ENCODE assay signal across 14 mouse cellular contexts in genomic region chr7:109326813-109327212, GRCm38 (mm10).
DNase-seq lines count a peak whose midpoint lies in the region; ATAC-seq and TF ChIP-seq lines count a peak whose summit lies in the region.
"Had no signal": no experiment of that assay in that cellular context is flagged by ENCODE, and none has a peak within 500 bp of the region (broad histone marks: within the 10 kb centered on the region; RNA-seq: fewer than 3 reads in every experiment).

No protein-coding gene starts in this region.

- no peak for TF ChIP-seq CTCF in hindbrain, postnatal 0 days (IDR thresholded peaks at IDR 0.05; ENCODE audit: low read depth)
- TF ChIP-seq CTCF in left cerebral cortex, adult 2 months (IDR thresholded peaks at IDR 0.05), result no peak

- DNase-seq in hindbrain, embryonic 11.5 days (ENCODE audit: low spot score), result no peak
- peak; percentile 92 for DNase-seq in brain, adult 2 months (ENCODE audit: low read depth, low spot score)
- peak; percentile 85 for DNase-seq in cerebellum, adult 9-10 months
- DNase-seq in hindbrain, postnatal 0 days (ENCODE audit: low spot score), result peak; percentile 46
- DNase-seq in ovary, postnatal 10 days (ENCODE audit: low spot score), result no peak
- DNase-seq in heart, postnatal 10 days, result no peak
- no peak for DNase-seq in left cerebral cortex, adult 2 months (ENCODE audit: extremely low spot score in 1 of 2, low spot score in 2 of 2)
- DNase-seq: adrenal gland, postnatal 36 days; right cerebral cortex, postnatal 4 days; thymus, adult 18-20 months had no signal

- H3K4me3 ChIP-seq in hindbrain, embryonic 12.5 days, result no peak overlapping the region
- no peak overlapping the region for H3K4me3 ChIP-seq in hindbrain, embryonic 11.5 days (ENCODE audit: low read depth, low read length)
- no peak overlapping the region for H3K4me3 ChIP-seq in hindbrain, postnatal 0 days (ENCODE audit: low read length)
- H3K4me3 ChIP-seq in left cerebral cortex, adult 2 months, result no peak overlapping the region
- H3K4me3 ChIP-seq: embryonic facial prominence, embryonic 13.5 days; heart, embryonic 15.5 days; lung, embryonic 15.5 days had no signal

- H3K9ac ChIP-seq in hindbrain, embryonic 12.5 days, result no peak overlapping the region
- H3K9ac ChIP-seq in hindbrain, embryonic 11.5 days (ENCODE audit: low read depth, low read length), result no peak overlapping the region
- no peak overlapping the region for H3K9ac ChIP-seq in hindbrain, postnatal 0 days (replicated peaks; ENCODE audit: low read length)
- H3K9ac ChIP-seq: embryonic facial prominence, embryonic 13.5 days; heart, embryonic 15.5 days; lung, embryonic 15.5 days had no signal

- no peaks in the 10 kb centered on the region for H3K27me3 ChIP-seq in hindbrain, embryonic 12.5 days
- H3K27me3 ChIP-seq in hindbrain, embryonic 11.5 days (ENCODE audit: control insufficient read depth, insufficient read depth, low read length), result no peaks in the 10 kb centered on the region
- H3K27me3 ChIP-seq in hindbrain, postnatal 0 days (ENCODE audit: insufficient read depth, low read length), result no peaks in the 10 kb centered on the region
- H3K27me3 ChIP-seq: embryonic facial prominence, embryonic 13.5 days; heart, embryonic 15.5 days; lung, embryonic 15.5 days had no signal

- no peaks in the 10 kb centered on the region for H3K4me1 ChIP-seq in hindbrain, embryonic 12.5 days
- H3K4me1 ChIP-seq in hindbrain, embryonic 11.5 days (replicated peaks; ENCODE audit: control insufficient read depth, insufficient read depth, low read length), result no peaks in the 10 kb centered on the region
- H3K4me1 ChIP-seq in hindbrain, postnatal 0 days (ENCODE audit: insufficient read depth, low read length), result no peaks in the 10 kb centered on the region
- H3K4me1 ChIP-seq: embryonic facial prominence, embryonic 13.5 days; heart, embryonic 15.5 days; lung, embryonic 15.5 days had no signal

- 0 out of 2 replicates have a peak, but pooled peaks have one; percentile 42 for ATAC-seq in hindbrain, embryonic 12.5 days (ENCODE audit: low FRiP score)
- no peak for ATAC-seq in hindbrain, embryonic 11.5 days (ENCODE audit: low FRiP score)
- no peak for ATAC-seq in hindbrain, postnatal 0 days

- no peaks in the 10 kb centered on the region for H3K9me3 ChIP-seq in hindbrain, embryonic 12.5 days (replicated peaks)
- H3K9me3 ChIP-seq in hindbrain, embryonic 11.5 days (ENCODE audit: control insufficient read depth, low read length), result no peaks in the 10 kb centered on the region
- no peaks in the 10 kb centered on the region for H3K9me3 ChIP-seq in hindbrain, postnatal 0 days (ENCODE audit: low read length)
- H3K9me3 ChIP-seq: embryonic facial prominence, embryonic 13.5 days; heart, embryonic 15.5 days; lung, embryonic 15.5 days had no signal

- 75% methylated on average over 4 of the region's 4 CpGs for WGBS in hindbrain, embryonic 12.5 days
- WGBS in hindbrain, embryonic 11.5 days, result 73% methylated on average over 4 of the region's 4 CpGs
- WGBS in hindbrain, postnatal 0 days, result 37% methylated on average over 4 of the region's 4 CpGs

- no peak overlapping the region for H3K4me2 ChIP-seq in hindbrain, embryonic 12.5 days (replicated peaks)
- no peak overlapping the region for H3K4me2 ChIP-seq in hindbrain, embryonic 11.5 days (replicated peaks; ENCODE audit: low read depth, low read length)
- no peak overlapping the region for H3K4me2 ChIP-seq in hindbrain, postnatal 0 days (ENCODE audit: low read depth, low read length)
- H3K4me2 ChIP-seq: embryonic facial prominence, embryonic 13.5 days; heart, embryonic 15.5 days; lung, embryonic 15.5 days had no signal

- H3K36me3 ChIP-seq in hindbrain, embryonic 12.5 days, result no peaks in the 10 kb centered on the region
- H3K36me3 ChIP-seq in hindbrain, embryonic 11.5 days (ENCODE audit: control insufficient read depth, insufficient read depth, low read length), result no peaks in the 10 kb centered on the region
- no peaks in the 10 kb centered on the region for H3K36me3 ChIP-seq in hindbrain, postnatal 0 days (ENCODE audit: insufficient read depth, low read length)
- H3K36me3 ChIP-seq: embryonic facial prominence, embryonic 13.5 days; heart, embryonic 15.5 days; lung, embryonic 15.5 days had no signal

- H3K27ac ChIP-seq in hindbrain, embryonic 12.5 days, result no peak overlapping the region
- H3K27ac ChIP-seq in hindbrain, embryonic 11.5 days (ENCODE audit: low read depth, low read length), result no peak overlapping the region
- H3K27ac ChIP-seq in hindbrain, postnatal 0 days, result no peak overlapping the region
- no peak overlapping the region for H3K27ac ChIP-seq in left cerebral cortex, adult 2 months
- H3K27ac ChIP-seq: embryonic facial prominence, embryonic 13.5 days; heart, embryonic 15.5 days; lung, embryonic 15.5 days had no signal

- intact Hi-C loops in heart, postnatal 10 days (cut with DNase I), result no loop called here
- intact Hi-C loops in left cerebral cortex, adult 2 months (cut with DNase I), result no loop called here

Comparison
In these comparisons a context has a peak if more than half of its experiments do, and no peak if none do; other contexts are left out.
1. DNase-seq: peak in brain, adult 2 months (single experiment), cerebellum, adult 9-10 months (single experiment) and hindbrain, postnatal 0 days (single experiment); none in hindbrain, embryonic 11.5 days (single experiment), ovary, postnatal 10 days (single experiment), heart, postnatal 10 days (0 of 2) and left cerebral cortex, adult 2 months (0 of 2).